Mouse (Mus musculus) ovary, adult 18-20 months (tissue): ENCODE data around the gene Gm49318.

Experiments
- DNase-seq: peaks from one replicate; pipeline ENCODE4 v3.0.0; 2022; ENCODE audit warnings: low spot score, mixed read lengths

Gm49318 gene

GRCm38 (mm10) chr9:22069881-22070553 is 1.0 kb downstream of the Gm49318 start:
- DNase-seq = no peak

GRCm38 (mm10) chr9:22067195-22067594 is 3.9 kb downstream of the Gm49318 start:
- no peak for DNase-seq

GRCm38 (mm10) chr9:22066433-22066832 is 4.6 kb downstream of the Gm49318 start:
- DNase-seq = no peak

- DNase-seq = no peak
These were observed 5.4 kb downstream of the Gm49318 start for GRCm38 (mm10) chr9:22065642-22066041.

- DNase-seq = no peak
These were observed 6.7 kb downstream of the Gm49318 start for GRCm38 (mm10) chr9:22064341-22064740.

- DNase-seq = no peak
These were observed 9.7 kb downstream of the Gm49318 start for GRCm38 (mm10) chr9:22061339-22061738.

GRCm38 (mm10) chr9:22058011-22058424 is 13.0 kb downstream of the Gm49318 start:
- DNase-seq = no peak

GRCm38 (mm10) chr9:22057031-22057517 is 14.0 kb downstream of the Gm49318 start:
- no peak for DNase-seq

GRCm38 (mm10) chr9:22056303-22056910 is 14.7 kb downstream of the Gm49318 start:
- DNase-seq = no peak

- no peak for DNase-seq
These were observed 15.3 kb downstream of the Gm49318 start for GRCm38 (mm10) chr9:22055713-22056112.

GRCm38 (mm10) chr9:22054411-22055076 is 16.5 kb downstream of the Gm49318 start:
- DNase-seq = peak; percentile 27

GRCm38 (mm10) chr9:22053657-22054056 is 17.4 kb downstream of the Gm49318 start:
- no peak for DNase-seq

GRCm38 (mm10) chr9:22051958-22052254 is 19.2 kb downstream of the Gm49318 start, which contains the start of gene Elavl3:
Elavl3 (minus strand) TSS chr9:22052023.
- no peak for DNase-seq

- DNase-seq = no peak
These were observed 19.7 kb downstream of the Gm49318 start for GRCm38 (mm10) chr9:22051161-22051957.

- peak; percentile 67 for DNase-seq
These were observed 20.6 kb downstream of the Gm49318 start for GRCm38 (mm10) chr9:22050351-22050889.

GRCm38 (mm10) chr9:22049721-22050270 is 21.3 kb downstream of the Gm49318 start:
- no peak for DNase-seq

- no peak for DNase-seq
These were observed 21.7 kb downstream of the Gm49318 start for GRCm38 (mm10) chr9:22049315-22049714.

GRCm38 (mm10) chr9:22047329-22047728 is 23.7 kb downstream of the Gm49318 start:
- no peak for DNase-seq

GRCm38 (mm10) chr9:22041832-22042231 is 29.2 kb downstream of the Gm49318 start:
- DNase-seq = no peak

- no peak for DNase-seq
These were observed 33.2 kb downstream of the Gm49318 start for GRCm38 (mm10) chr9:22037826-22038225.

- no peak for DNase-seq
These were observed 35.6 kb downstream of the Gm49318 start for GRCm38 (mm10) chr9:22035300-22036044.
